Mouse (Mus musculus): ENCODE measurements around the gene Vps52.
"Not testable (repeated sequence)": the region's sequence is repeated elsewhere in the genome, so short reads cannot be mapped to it uniquely, and the experiment has no call there.

DNA sequence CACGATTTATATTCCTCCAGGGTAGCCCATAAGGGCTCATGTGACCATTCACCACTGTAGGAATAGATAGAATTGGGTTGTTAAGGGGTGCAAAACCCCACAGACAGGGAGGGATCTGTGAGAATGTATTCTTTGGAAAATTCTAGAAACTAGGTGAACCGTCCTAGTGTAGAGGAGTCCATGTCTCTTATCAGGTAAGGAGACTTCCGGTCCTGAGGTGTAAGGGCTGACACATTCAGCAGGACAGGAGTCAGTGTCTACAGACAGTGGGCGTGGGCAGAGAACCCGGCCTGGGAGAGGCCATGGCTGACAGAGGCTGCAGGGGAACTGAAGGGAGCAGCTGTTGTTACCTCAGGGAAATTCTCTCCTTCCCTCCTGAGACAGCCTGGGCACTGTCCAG lies 43.1 kb downstream of the Vps52 start:
- not testable (repeated sequence) for TF ChIP-seq CEBPB (IDR thresholded peaks at IDR 0.05; ENCODE audit: low read depth); CTCF (IDR thresholded peaks at IDR 0.05; ENCODE audit: control insufficient read depth, insufficient read depth, insufficient read length)
